Mouse (Mus musculus) testis, adult 2 months (tissue): ENCODE data around the gene Pcyt2.

ENCODE experiments used
- CTCF ChIP-seq: fragments of 200-500 bp; IDR thresholded peaks from 2 replicates; pipeline ENCODE4 v1.5.1; 2012; ENCODE audit warnings: low read depth, mild to moderate bottlenecking, inconsistent platforms, low read length, moderate library complexity; ENCODE audit not compliant: control insufficient read depth, insufficient read depth, insufficient replicate concordance
- POLR2A ChIP-seq: fragments of 200-500 bp; IDR thresholded peaks from 2 replicates; pipeline ENCODE4 v1.6.1; 2012; ENCODE audit warnings: low read depth, mild to moderate bottlenecking, inconsistent platforms, low read length, moderate library complexity; ENCODE audit not compliant: control insufficient read depth

- no peak for TF ChIP-seq CTCF
- TF ChIP-seq POLR2A: no peak
These were observed 9.9 kb upstream of the Pcyt2 start for GRCm38 (mm10) chr11:120627468-120628300.
